Mouse (Mus musculus) heart, embryonic 11.5 days (tissue): Measurements from ENCODE around the gene Tas1r2. TPM values are rescaled to one million over a fixed set of nuclear protein-coding genes. Genes with fewer than 3 reads are reported as not detected.

ENCODE experiments used
- ATAC-seq: fragments of 200-750 bp; cut with Nextera tagmentation; replicated peaks from 2 replicates; pipeline ENCODE4 v1.8.0; 2017; ENCODE audit warnings: moderate library complexity; ENCODE audit not compliant: insufficient number of reproducible peaks, low FRiP score, low TSS enrichment
- H3K27ac ChIP-seq: fragments of 300-500 bp; sonication (generic); 2 replicates; pipeline ENCODE4 v1.5.1; 2014; ENCODE audit warnings: mild to moderate bottlenecking, low read depth, low read length
- H3K27me3 ChIP-seq: fragments of 300-500 bp; sonication (generic); 2 replicates; pipeline ENCODE4 v1.6.1; 2014; ENCODE audit warnings: mild to moderate bottlenecking, low read length, mixed read lengths; ENCODE audit not compliant: control insufficient read depth, insufficient read depth
- H3K36me3 ChIP-seq: fragments of 300-500 bp; sonication (generic); 2 replicates; pipeline ENCODE4 v1.6.1; 2014; ENCODE audit warnings: mild to moderate bottlenecking, low read length, moderate library complexity, mixed read lengths; ENCODE audit not compliant: control insufficient read depth, insufficient read depth
- H3K4me1 ChIP-seq: fragments of 300-500 bp; sonication (generic); 2 replicates; pipeline ENCODE4 v1.6.1; 2014; ENCODE audit warnings: low read length; ENCODE audit not compliant: control insufficient read depth, insufficient read depth
- H3K4me2 ChIP-seq: fragments of 300-500 bp; sonication (generic); 2 replicates; pipeline ENCODE4 v1.6.1; 2014; ENCODE audit warnings: mild to moderate bottlenecking, moderate library complexity
- H3K4me3 ChIP-seq: fragments of 300-500 bp; sonication (generic); 2 replicates; pipeline ENCODE4 v1.5.1; 2014; ENCODE audit warnings: low read depth, low read length
- H3K9ac ChIP-seq: fragments of 300-500 bp; sonication (generic); 2 replicates; pipeline ENCODE4 v1.6.1; 2014; ENCODE audit warnings: mild to moderate bottlenecking, low read depth, low read length, moderate library complexity
- H3K9me3 ChIP-seq: fragments of 300-500 bp; sonication (generic); replicated peaks from 2 replicates; pipeline ENCODE4 v1.6.1; 2016; ENCODE audit warnings: low read length; ENCODE audit not compliant: control insufficient read depth
- WGBS: fragments of 180-500 bp; shearing (Covaris S2); extraction: QIAGEN DNeasy Blood & Tissue Kit; methylation state at CpG from one replicate; pipeline ENCODE4 v1.1.7; 2014; ENCODE audit not compliant: insufficient replicate concordance; 5-methylcytosine and 5-hydroxymethylcytosine counted together
- polyA plus RNA-seq: library from polyadenylated mRNA; unstranded; fragments of >200 nt; fragmentation: Nextera tagmentation; extraction: Ambion mirVana; gene quantifications from 2 replicates; pipeline ENCODE4 v1.2.1, GENCODE M21; 2014

The Tas1r2 gene
- polyA plus RNA-seq, 1 experiment from 2014 or later, result not detected

- Histone ChIP-seq H3K9me3 (no peaks in the 10 kb centered on the region), H3K27me3 (0 out of 2 replicates have a peak, but pooled peaks cover 6% of the 10 kb centered on the region), H3K9ac (no peak overlapping the region), H3K36me3 (no peaks in the 10 kb centered on the region), H3K4me1 (no peaks in the 10 kb centered on the region), H3K4me2 (no peak overlapping the region), H3K27ac (no peak overlapping the region), H3K4me3 (no peak overlapping the region)
- ATAC-seq, result no peak
- WGBS, result 65% methylated on average over 5 of the region's 5 CpGs
Measured at GRCm38 (mm10) chr4:139631141-139631540, 22.2 kb upstream of the Tas1r2 start.

- no peak overlapping the region for H3K4me3 ChIP-seq
- no peaks in the 10 kb centered on the region for H3K9me3 ChIP-seq
- no peaks in the 10 kb centered on the region for H3K36me3 ChIP-seq
- WGBS, result 80% methylated on average over 7 of the region's 7 CpGs
- ATAC-seq, result no peak
- 0 out of 2 replicates have a peak, but pooled peaks cover 7% of the 10 kb centered on the region for H3K27me3 ChIP-seq
- H3K4me2 ChIP-seq, result no peak overlapping the region
- no peak overlapping the region for H3K27ac ChIP-seq
- no peak overlapping the region for H3K9ac ChIP-seq
- H3K4me1 ChIP-seq, result no peaks in the 10 kb centered on the region
Measured at GRCm38 (mm10) chr4:139631569-139632253, 21.6 kb upstream of the Tas1r2 start.

GRCm38 (mm10) chr4:139632254-139632580 lies 21.1 kb upstream of the Tas1r2 start:
- no peaks in the 10 kb centered on the region for H3K36me3 ChIP-seq
- H3K9ac ChIP-seq, result no peak overlapping the region
- ATAC-seq, result no peak
- H3K4me1 ChIP-seq, result no peaks in the 10 kb centered on the region
- 80% methylated on average over 10 of the region's 10 CpGs for WGBS
- no peak overlapping the region for H3K27ac ChIP-seq
- no peak overlapping the region for H3K4me3 ChIP-seq
- H3K9me3 ChIP-seq, result no peaks in the 10 kb centered on the region
- H3K4me2 ChIP-seq, result no peak overlapping the region
- H3K27me3 ChIP-seq, result peaks cover 11% of the 10 kb centered on the region; the same call in 1 of the 2 replicates

GRCm38 (mm10) chr4:139636373-139636772 lies 17.0 kb upstream of the Tas1r2 start:
- Histone ChIP-seq H3K4me1 (peaks cover under 1% of the 10 kb centered on the region; the same call in 1 of the 2 replicates), H3K9me3 (no peaks in the 10 kb centered on the region), H3K27me3 (peaks cover 25% of the 10 kb centered on the region), H3K36me3 (no peaks in the 10 kb centered on the region), H3K9ac (no peak overlapping the region), H3K4me3 (no peak overlapping the region), H3K27ac (no peak overlapping the region), H3K4me2 (no peak overlapping the region)
- 26% methylated on average over 7 of the region's 7 CpGs for WGBS
- ATAC-seq, result no peak

- Histone ChIP-seq H3K27ac (no peak overlapping the region), H3K4me2 (no peak overlapping the region), H3K9ac (no peak overlapping the region), H3K27me3 (peaks cover 39% of the 10 kb centered on the region), H3K4me1 (peaks cover 11% of the 10 kb centered on the region), H3K9me3 (no peaks in the 10 kb centered on the region), H3K36me3 (no peaks in the 10 kb centered on the region), H3K4me3 (no peak overlapping the region)
- 83% methylated on average over 9 of the region's 9 CpGs for WGBS
- no peak for ATAC-seq
Measured at GRCm38 (mm10) chr4:139637847-139638246, 15.5 kb upstream of the Tas1r2 start.

- WGBS, result 90% methylated on average over 16 of the region's 16 CpGs
- Histone ChIP-seq H3K9ac (no peak overlapping the region), H3K36me3 (no peaks in the 10 kb centered on the region), H3K4me3 (no peak overlapping the region), H3K4me1 (peaks cover 11% of the 10 kb centered on the region), H3K27me3 (peaks cover 42% of the 10 kb centered on the region), H3K9me3 (no peaks in the 10 kb centered on the region), H3K4me2 (no peak overlapping the region), H3K27ac (no peak overlapping the region)
- no peak for ATAC-seq
Measured at GRCm38 (mm10) chr4:139638356-139638755, 15.0 kb upstream of the Tas1r2 start.

- Histone ChIP-seq H3K9ac (no peak overlapping the region), H3K27ac (no peak overlapping the region), H3K36me3 (no peaks in the 10 kb centered on the region), H3K4me1 (peaks cover 11% of the 10 kb centered on the region), H3K27me3 (peaks cover 43% of the 10 kb centered on the region), H3K9me3 (no peaks in the 10 kb centered on the region), H3K4me3 (no peak overlapping the region), H3K4me2 (no peak overlapping the region)
- no peak for ATAC-seq
- WGBS, result 65% methylated on average over 12 of the region's 12 CpGs
Measured at GRCm38 (mm10) chr4:139639801-139640200, 13.5 kb upstream of the Tas1r2 start.

- H3K9me3 ChIP-seq, result no peaks in the 10 kb centered on the region
- WGBS, result 71% methylated on average over 12 of the region's 12 CpGs
- no peak overlapping the region for H3K4me3 ChIP-seq
- peaks cover 43% of the 10 kb centered on the region for H3K27me3 ChIP-seq
- peaks cover 11% of the 10 kb centered on the region for H3K4me1 ChIP-seq
- ATAC-seq, result no peak
- H3K4me2 ChIP-seq, result no peak overlapping the region
- H3K27ac ChIP-seq, result no peak overlapping the region
- no peaks in the 10 kb centered on the region for H3K36me3 ChIP-seq
- H3K9ac ChIP-seq, result no peak overlapping the region
Measured at GRCm38 (mm10) chr4:139640333-139640732, 13.0 kb upstream of the Tas1r2 start.

- Histone ChIP-seq H3K27me3 (peaks cover 43% of the 10 kb centered on the region), H3K4me1 (peaks cover 11% of the 10 kb centered on the region), H3K4me2 (no peak overlapping the region), H3K27ac (no peak overlapping the region), H3K9ac (no peak overlapping the region), H3K4me3 (no peak overlapping the region), H3K36me3 (no peaks in the 10 kb centered on the region), H3K9me3 (no peaks in the 10 kb centered on the region)
- no peak for ATAC-seq
- whole genome bisulfite sequencing, result 49% methylated on average over 6 of the region's 6 CpGs
Measured at GRCm38 (mm10) chr4:139640775-139641174, 12.6 kb upstream of the Tas1r2 start.
